Mouse (Mus musculus): ENCODE data around the gene Tma16. TPM values are rescaled to one million over a fixed set of nuclear protein-coding genes. Genes with fewer than 3 reads are reported as not detected.

Tma16 gene
- 18.5 and 19.0 TPM in 2 replicates for polyA plus RNA-seq (2014; fragmentation: Nextera tagmentation; extraction: Ambion mirVana)

DNA sequence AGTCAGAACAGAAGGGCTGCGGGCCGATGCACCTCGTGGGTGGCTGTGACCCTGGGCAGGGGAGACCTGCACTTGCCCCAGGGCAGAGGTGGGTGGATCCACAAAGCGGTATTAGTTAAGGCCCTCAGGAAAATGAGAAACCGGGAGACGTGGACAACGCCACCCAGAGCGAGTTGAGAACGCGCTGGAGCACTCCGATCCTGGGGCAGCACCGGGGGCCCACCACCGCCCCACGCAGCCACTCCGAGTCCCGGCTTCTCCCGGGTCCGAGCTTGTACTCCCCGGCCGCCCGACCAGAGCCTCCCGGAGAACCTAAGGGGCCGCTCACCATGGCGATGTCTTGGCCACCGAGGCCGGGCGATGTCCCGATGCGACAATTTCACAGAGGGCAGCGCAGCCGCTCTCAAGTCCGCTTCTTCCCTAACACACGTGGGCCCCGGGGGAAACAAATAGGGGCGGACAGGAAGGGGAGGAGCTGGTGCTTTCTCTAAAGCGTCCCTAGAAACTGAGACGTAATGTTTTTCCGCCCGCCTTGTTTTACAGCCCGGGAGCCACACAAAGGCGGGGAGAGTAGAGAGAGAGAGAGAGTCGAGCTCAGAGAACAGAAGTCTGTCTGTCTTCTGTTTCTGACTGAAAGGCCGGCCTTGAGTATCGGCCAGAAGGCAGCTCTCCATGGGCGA is at the start of gene Tma16:
Tma16 (minus strand) TSS at position 447 of the 680 bp plus-strand sequence.
- Histone ChIP-seq H3K9ac (ENCODE audit: low read length) (peak within 1 kb of the TSS; percentile 85), H3K4me2 (ENCODE audit: low read depth, severe bottlenecking) (peak within 1 kb of the TSS; percentile 50), H3K27ac (replicated peaks; ENCODE audit: low read depth, low read length) (no peak within 1 kb of the TSS), H3K9me3 (ENCODE audit: control insufficient read depth, low read length) (no peaks in the 10 kb centered on the region), H3K36me3 (ENCODE audit: control insufficient read depth, insufficient read depth, low read length) (0 out of 2 replicates have a peak, but pooled peaks cover 2% of the 10 kb centered on the region), H3K27me3 (ENCODE audit: control insufficient read depth, insufficient read depth, low read length) (no peaks in the 10 kb centered on the region), H3K4me1 (ENCODE audit: control insufficient read depth, insufficient read depth, low read length) (no peaks in the 10 kb centered on the region), H3K4me3 (ENCODE audit: low read depth, low read length) (peak within 1 kb of the TSS; percentile 89)
- ATAC-seq (ENCODE audit: insufficient number of reproducible peaks, low FRiP score, low TSS enrichment, low read depth) (peak; percentile 93), DNase-seq (ENCODE audit: low spot score) (peak; percentile 90)
- 0% methylated on average over 44 of the region's 45 CpGs for WGBS

- no peak for ATAC-seq (ENCODE audit: insufficient number of reproducible peaks, low FRiP score, low TSS enrichment, low read depth)
- H3K4me2 ChIP-seq (ENCODE audit: low read depth, severe bottlenecking) = no peak overlapping the region
These were observed 34.2 kb upstream of the Tma16 start for GRCm38 (mm10) chr8:66520576-66520975.

GRCm38 (mm10) chr8:66519149-66519548 is 32.8 kb upstream of the Tma16 start:
- Histone ChIP-seq H3K36me3 (ENCODE audit: control insufficient read depth, insufficient read depth, low read length) (no peaks in the 10 kb centered on the region), H3K4me1 (ENCODE audit: control insufficient read depth, insufficient read depth, low read length) (no peaks in the 10 kb centered on the region), H3K27me3 (ENCODE audit: control insufficient read depth, insufficient read depth, low read length) (no peaks in the 10 kb centered on the region), H3K9ac (ENCODE audit: low read length) (no peak overlapping the region), H3K4me2 (ENCODE audit: low read depth, severe bottlenecking) (no peak overlapping the region), H3K9me3 (ENCODE audit: control insufficient read depth, low read length) (no peaks in the 10 kb centered on the region), H3K27ac (replicated peaks; ENCODE audit: low read depth, low read length) (no peak overlapping the region), H3K4me3 (ENCODE audit: low read depth, low read length) (no peak overlapping the region)
- DNase-seq (ENCODE audit: low spot score) (no peak), ATAC-seq (ENCODE audit: insufficient number of reproducible peaks, low FRiP score, low TSS enrichment, low read depth) (no peak)
- 84% methylated on average over 2 of the region's 2 CpGs for WGBS

More at GRCm38 (mm10) chr8:66520576-66520975, 34.2 kb upstream of the Tma16 start:
- Histone ChIP-seq H3K27me3 (ENCODE audit: control insufficient read depth, insufficient read depth, low read length) (no peaks in the 10 kb centered on the region), H3K4me3 (ENCODE audit: low read depth, low read length) (no peak overlapping the region), H3K4me1 (ENCODE audit: control insufficient read depth, insufficient read depth, low read length) (no peaks in the 10 kb centered on the region), H3K9ac (ENCODE audit: low read length) (no peak overlapping the region), H3K36me3 (ENCODE audit: control insufficient read depth, insufficient read depth, low read length) (no peaks in the 10 kb centered on the region), H3K27ac (replicated peaks; ENCODE audit: low read depth, low read length) (no peak overlapping the region), H3K9me3 (ENCODE audit: control insufficient read depth, low read length) (no peaks in the 10 kb centered on the region)
- DNase-seq (ENCODE audit: low spot score) = no peak

DNA sequence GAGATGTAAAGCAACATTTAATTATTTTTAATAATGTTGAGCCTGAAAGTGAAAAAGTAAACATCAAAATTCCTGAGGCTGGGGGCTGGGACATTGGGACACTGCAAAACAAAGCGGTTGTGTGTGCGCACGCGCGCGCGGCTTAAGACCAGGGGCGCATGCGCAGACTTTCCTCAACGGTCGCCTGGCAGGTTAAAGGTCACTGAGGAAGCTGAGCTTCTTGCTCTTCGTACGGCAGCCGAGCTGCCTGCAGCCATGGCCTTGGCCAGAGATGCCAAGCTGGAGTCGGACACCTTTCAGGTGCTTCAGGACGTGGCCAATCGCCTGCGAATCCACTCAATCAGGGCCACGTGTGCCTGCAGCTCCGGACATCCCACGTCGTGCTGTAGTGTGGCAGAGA is 25.2 kb upstream of the Tma16 start, which contains the start of gene Tktl2:
Tktl2 (plus strand) TSS at position 220 of the 400 bp plus-strand sequence.
- no peak within 1 kb of the TSS for H3K27ac ChIP-seq (replicated peaks; ENCODE audit: low read depth, low read length)
- H3K9ac ChIP-seq (ENCODE audit: low read length) = no peak within 1 kb of the TSS
- no peaks in the 10 kb centered on the region for H3K36me3 ChIP-seq (ENCODE audit: control insufficient read depth, insufficient read depth, low read length)
- no peaks in the 10 kb centered on the region for H3K27me3 ChIP-seq (ENCODE audit: control insufficient read depth, insufficient read depth, low read length)
- no peak within 1 kb of the TSS for H3K4me3 ChIP-seq (ENCODE audit: low read depth, low read length)
- 95% methylated on average over 22 of the region's 22 CpGs for WGBS
- H3K9me3 ChIP-seq (ENCODE audit: control insufficient read depth, low read length) = no peaks in the 10 kb centered on the region; the same call in 1 of the 2 replicates
- no peaks in the 10 kb centered on the region for H3K4me1 ChIP-seq (ENCODE audit: control insufficient read depth, insufficient read depth, low read length)
- H3K4me2 ChIP-seq (ENCODE audit: low read depth, severe bottlenecking) = no peak within 1 kb of the TSS
- no peak for DNase-seq (ENCODE audit: low spot score)
- ATAC-seq (ENCODE audit: insufficient number of reproducible peaks, low FRiP score, low TSS enrichment, low read depth) = no peak

DNA sequence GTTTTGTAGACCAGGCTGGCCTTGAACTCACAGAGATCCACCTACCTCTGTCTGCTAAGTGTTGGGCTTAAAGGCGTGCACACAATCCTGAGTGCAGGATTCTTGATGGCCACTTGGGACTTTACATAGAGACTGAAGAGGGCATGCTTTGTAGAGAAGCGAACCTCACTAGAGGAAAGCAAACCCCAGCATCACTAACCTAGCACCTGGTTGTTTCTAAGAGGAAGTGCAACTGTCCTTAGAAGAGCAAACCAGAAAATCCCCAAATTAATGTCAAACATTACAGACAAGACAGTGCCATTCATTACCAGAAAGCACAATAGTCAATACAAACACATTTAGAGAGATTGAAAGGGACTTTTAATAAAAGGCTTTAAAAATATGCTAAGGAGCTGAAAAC is 17.1 kb upstream of the Tma16 start:
- Histone ChIP-seq H3K4me1 (ENCODE audit: control insufficient read depth, insufficient read depth, low read length) (no peaks in the 10 kb centered on the region), H3K36me3 (ENCODE audit: control insufficient read depth, insufficient read depth, low read length) (no peaks in the 10 kb centered on the region), H3K9me3 (ENCODE audit: control insufficient read depth, low read length) (no peaks in the 10 kb centered on the region), H3K27me3 (ENCODE audit: control insufficient read depth, insufficient read depth, low read length) (no peaks in the 10 kb centered on the region), H3K4me2 (ENCODE audit: low read depth, severe bottlenecking) (no peak overlapping the region), H3K27ac (replicated peaks; ENCODE audit: low read depth, low read length) (no peak overlapping the region), H3K4me3 (ENCODE audit: low read depth, low read length) (no peak overlapping the region), H3K9ac (ENCODE audit: low read length) (no peak overlapping the region)
- 75% methylated on average over 2 of the region's 2 CpGs for WGBS
- ATAC-seq (ENCODE audit: insufficient number of reproducible peaks, low FRiP score, low TSS enrichment, low read depth) (no peak), DNase-seq (ENCODE audit: low spot score) (no peak)

GRCm38 (mm10) chr8:66496998-66497577 is 10.8 kb upstream of the Tma16 start:
- no peak overlapping the region for H3K4me2 ChIP-seq (ENCODE audit: low read depth, severe bottlenecking)
- no peaks in the 10 kb centered on the region for H3K4me1 ChIP-seq (ENCODE audit: control insufficient read depth, insufficient read depth, low read length)
- H3K27me3 ChIP-seq (ENCODE audit: control insufficient read depth, insufficient read depth, low read length) = no peaks in the 10 kb centered on the region
- H3K27ac ChIP-seq (replicated peaks; ENCODE audit: low read depth, low read length) = no peak overlapping the region
- no peak overlapping the region for H3K4me3 ChIP-seq (ENCODE audit: low read depth, low read length)
- no peaks in the 10 kb centered on the region for H3K9me3 ChIP-seq (ENCODE audit: control insufficient read depth, low read length)
- no peak overlapping the region for H3K9ac ChIP-seq (ENCODE audit: low read length)
- WGBS = 37% methylated on average over 4 of the region's 4 CpGs
- ATAC-seq (ENCODE audit: insufficient number of reproducible peaks, low FRiP score, low TSS enrichment, low read depth) (no peak), DNase-seq (ENCODE audit: low spot score) (peak; percentile 25)
- no peaks in the 10 kb centered on the region for H3K36me3 ChIP-seq (ENCODE audit: control insufficient read depth, insufficient read depth, low read length)

- Histone ChIP-seq H3K4me1 (ENCODE audit: control insufficient read depth, insufficient read depth, low read length) (no peaks in the 10 kb centered on the region), H3K4me3 (ENCODE audit: low read depth, low read length) (no peak overlapping the region), H3K9ac (ENCODE audit: low read length) (no peak overlapping the region), H3K9me3 (ENCODE audit: control insufficient read depth, low read length) (no peaks in the 10 kb centered on the region), H3K4me2 (ENCODE audit: low read depth, severe bottlenecking) (no peak overlapping the region), H3K36me3 (ENCODE audit: control insufficient read depth, insufficient read depth, low read length) (no peaks in the 10 kb centered on the region), H3K27me3 (ENCODE audit: control insufficient read depth, insufficient read depth, low read length) (no peaks in the 10 kb centered on the region), H3K27ac (replicated peaks; ENCODE audit: low read depth, low read length) (no peak overlapping the region)
- peak; percentile 85 for DNase-seq (ENCODE audit: low spot score)
- WGBS = 10% methylated on average over 8 of the region's 8 CpGs
- ATAC-seq (ENCODE audit: insufficient number of reproducible peaks, low FRiP score, low TSS enrichment, low read depth) = no peak; the same call in 1 of the 2 replicates
These were observed 9.4 kb upstream of the Tma16 start for GRCm38 (mm10) chr8:66495726-66496125.

- no peak for ATAC-seq (ENCODE audit: insufficient number of reproducible peaks, low FRiP score, low TSS enrichment, low read depth)
- Histone ChIP-seq H3K27ac (replicated peaks; ENCODE audit: low read depth, low read length) (no peak overlapping the region), H3K9me3 (ENCODE audit: control insufficient read depth, low read length) (no peaks in the 10 kb centered on the region), H3K27me3 (ENCODE audit: control insufficient read depth, insufficient read depth, low read length) (no peaks in the 10 kb centered on the region), H3K4me1 (ENCODE audit: control insufficient read depth, insufficient read depth, low read length) (no peaks in the 10 kb centered on the region), H3K4me2 (ENCODE audit: low read depth, severe bottlenecking) (no peak overlapping the region), H3K36me3 (ENCODE audit: control insufficient read depth, insufficient read depth, low read length) (no peaks in the 10 kb centered on the region), H3K9ac (ENCODE audit: low read length) (no peak overlapping the region), H3K4me3 (ENCODE audit: low read depth, low read length) (no peak overlapping the region)
- 82% methylated on average over 2 of the region's 2 CpGs for WGBS
- DNase-seq (ENCODE audit: low spot score) = no peak
These were observed 8.2 kb upstream of the Tma16 start for GRCm38 (mm10) chr8:66494496-66494895.
